Mouse (Mus musculus) thymus, adult 2 months (tissue): ENCODE data around the gene Aldh3b2.

Experiments used
- CTCF ChIP-seq: fragments of 200-500 bp; IDR thresholded peaks from 2 replicates; pipeline ENCODE4 v1.5.1; 2012; ENCODE audit warnings: mild to moderate bottlenecking, control low read depth, low read length, moderate library complexity, borderline replicate concordance; ENCODE audit not compliant: control insufficient read depth, poor library complexity, insufficient read depth; ENCODE audit errors: extremely low read depth
- POLR2A ChIP-seq: fragments of 200-500 bp; IDR thresholded peaks from 2 replicates; pipeline ENCODE4 v1.6.1; 2012; ENCODE audit warnings: mild to moderate bottlenecking, low read length, control low read depth, moderate library complexity; ENCODE audit not compliant: control insufficient read depth, poor library complexity, insufficient read depth; ENCODE audit errors: extremely low read depth

- peak; percentile 69; the same call in 1 of the 2 replicates for TF ChIP-seq CTCF
- peak; percentile 98 for TF ChIP-seq POLR2A
Measured at GRCm38 (mm10) chr19:4000119-4000900, 28.2 kb downstream of the Aldh3b2 start, which contains the start of the genes Nudt8 and Gm49405.
